Mouse (Mus musculus) frontal cortex, postnatal 10 days (tissue): Measurements from ENCODE around the gene Gpr85.
"Not testable (repeated sequence)": the region's sequence is repeated elsewhere in the genome, so short reads cannot be mapped to it uniquely, and the experiment has no call there.

ENCODE experiments used
- DNase-seq, 2 experiments: peaks; one replicate each; pipeline ENCODE4 v3.0.0; 2022; ENCODE audit warnings: low spot score in 2 of 2, mixed read lengths in 1 of 2

Gpr85 gene

GRCm38 (mm10) chr6:13839345-13840054 is at the start of gene Gpr85:
TSS of gene Gpr85 (minus strand) at chr6:13839942.
- peak; percentile 7 to 11 for DNase-seq

DNA sequence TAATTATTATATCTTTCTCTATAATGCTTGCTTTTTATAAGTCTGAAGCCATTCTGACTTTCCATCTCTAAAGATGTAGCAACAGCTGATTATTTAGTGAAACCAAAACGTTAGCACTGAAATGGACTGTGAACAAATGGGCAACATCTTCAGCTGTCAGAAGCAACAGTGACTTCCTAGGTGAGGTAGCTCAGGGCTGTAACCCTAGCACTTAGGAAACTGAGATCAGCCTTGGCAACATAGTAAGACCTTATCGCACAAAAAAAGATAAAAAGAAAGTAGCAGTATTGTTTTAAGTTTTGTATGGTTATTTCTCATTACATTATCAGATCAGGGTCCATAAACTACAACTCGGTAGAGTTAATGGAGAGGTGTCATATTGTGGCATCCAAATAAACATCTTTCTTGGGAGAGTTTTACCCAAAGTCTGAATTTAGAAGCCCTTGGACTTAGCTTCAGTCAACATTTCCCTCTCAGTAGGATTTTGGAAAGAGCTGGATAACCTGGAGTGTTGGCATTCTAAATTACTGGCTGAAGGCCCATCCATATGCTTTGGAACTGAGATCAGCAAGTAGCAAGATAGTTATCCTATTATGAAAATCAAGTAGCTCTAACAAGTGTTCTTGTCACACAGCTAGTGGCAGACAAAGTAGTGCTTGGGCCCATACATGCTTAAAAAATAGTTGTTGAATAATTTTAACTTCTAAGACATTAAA is 45.3 kb upstream of the Gpr85 start:
- no peak for DNase-seq

GRCm38 (mm10) chr6:13882919-13883318 is 43.2 kb upstream of the Gpr85 start:
- no peak for DNase-seq

DNA sequence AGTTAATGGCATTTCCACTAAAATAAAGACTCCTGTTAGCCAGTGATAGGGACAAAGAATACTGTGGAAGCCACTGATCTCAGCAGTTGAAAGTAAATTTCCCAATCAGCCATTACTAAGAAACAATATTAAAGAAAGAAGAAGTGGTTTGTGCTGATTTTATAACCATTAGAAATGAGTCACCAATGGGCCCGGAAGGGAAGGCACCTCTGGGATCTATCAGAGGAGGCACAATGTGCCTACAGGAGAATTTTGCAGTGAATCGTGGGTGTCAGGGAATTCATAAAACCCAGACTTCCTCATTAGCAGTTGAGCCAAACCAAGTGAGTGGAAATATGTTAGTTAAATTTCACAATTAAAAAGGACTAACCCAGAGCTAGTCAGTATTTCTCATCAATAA is 34.2 kb upstream of the Gpr85 start:
- DNase-seq: no peak

GRCm38 (mm10) chr6:13872076-13872475 is 32.3 kb upstream of the Gpr85 start:
- no peak for DNase-seq

GRCm38 (mm10) chr6:13871625-13871958 is 31.9 kb upstream of the Gpr85 start:
- DNase-seq: no peak

DNA sequence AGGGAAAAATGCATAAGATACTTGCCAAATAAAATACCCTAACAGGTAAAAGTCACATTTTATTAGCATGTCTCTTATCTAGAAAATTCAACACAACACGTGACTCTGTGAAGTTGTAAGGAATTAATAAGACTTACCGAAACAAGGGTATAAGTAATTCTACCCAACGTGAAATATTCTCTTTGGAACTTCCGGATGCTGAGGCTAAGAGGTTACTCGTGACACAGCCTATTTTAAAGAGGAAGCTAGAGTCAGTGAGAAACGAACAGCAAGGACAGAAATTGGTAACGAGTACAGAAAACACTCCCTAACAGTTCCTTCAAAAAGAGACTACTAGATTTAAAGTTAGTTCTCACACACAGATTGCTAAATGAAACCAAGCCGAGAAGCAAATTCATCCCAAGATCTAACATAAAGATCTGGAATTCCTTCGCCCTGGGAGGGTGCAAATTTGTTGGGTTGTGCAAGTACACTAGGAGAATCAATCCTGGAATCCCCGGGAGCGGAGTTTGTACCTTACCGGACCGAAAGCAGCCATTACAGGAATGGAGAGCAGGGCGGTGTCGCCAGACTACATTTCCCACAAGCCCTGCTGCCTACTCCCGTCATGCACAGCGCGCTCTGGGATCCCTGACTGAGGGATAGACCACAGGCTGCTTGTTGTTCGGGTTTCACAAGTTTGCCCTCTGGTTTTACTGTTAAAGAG is 31.3 kb upstream of the Gpr85 start, which contains the start of gene 2610001J05Rik:
2610001J05Rik (minus strand) TSS at position 600 of the 706 bp plus-strand sequence.
- DNase-seq: peak; percentile 82 to 89

DNA sequence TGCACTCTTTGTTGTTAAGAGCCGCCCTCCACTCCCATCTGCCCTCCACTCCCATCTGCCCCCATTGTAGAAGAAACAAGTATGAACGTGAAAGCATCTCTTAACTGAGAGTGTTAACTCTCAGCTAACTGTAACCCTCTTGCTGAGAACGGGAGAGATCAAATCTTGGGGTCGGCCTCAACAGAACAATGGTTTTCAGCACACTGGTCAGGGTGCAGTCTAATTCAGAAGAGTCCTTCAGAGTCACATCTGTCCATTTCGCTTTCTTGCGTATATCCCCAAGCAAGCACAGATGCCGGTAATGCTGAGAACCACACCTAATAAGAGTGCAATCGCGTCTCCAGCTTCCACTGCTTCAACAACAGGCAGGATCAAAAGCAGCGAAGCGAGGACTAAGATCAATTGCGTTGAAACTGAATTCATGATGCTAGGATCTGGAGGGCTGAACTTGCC is 30.6 kb upstream of the Gpr85 start:
- no peak for DNase-seq

DNA sequence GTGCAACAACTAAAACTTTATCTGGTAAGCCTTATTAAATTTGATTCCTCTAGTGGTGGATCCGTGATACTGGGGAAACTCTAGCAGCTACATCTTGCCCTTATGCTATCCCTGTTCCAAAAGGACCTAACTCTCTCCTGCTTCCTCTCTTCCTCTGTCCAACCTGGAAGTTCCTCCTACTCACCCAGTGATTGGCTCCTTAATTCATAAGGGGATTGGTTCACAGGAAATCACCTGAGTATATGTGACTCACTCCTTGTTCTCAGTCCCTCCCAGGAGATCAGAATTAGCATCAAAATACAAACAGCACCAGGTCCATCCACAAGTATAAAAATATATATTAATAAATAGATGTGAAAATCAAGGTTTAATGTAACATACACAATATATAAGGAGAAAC is 20.9 kb upstream of the Gpr85 start:
- no peak for DNase-seq

GRCm38 (mm10) chr6:13859877-13860585 is 20.3 kb upstream of the Gpr85 start:
- DNase-seq: no peak

GRCm38 (mm10) chr6:13854230-13854629 is 14.5 kb upstream of the Gpr85 start:
- no peak for DNase-seq

GRCm38 (mm10) chr6:13853244-13853643 is 13.5 kb upstream of the Gpr85 start:
- DNase-seq: no peak

- not testable (repeated sequence) for DNase-seq
Observed at GRCm38 (mm10) chr6:13846031-13846430, 6.3 kb upstream of the Gpr85 start.

DNA sequence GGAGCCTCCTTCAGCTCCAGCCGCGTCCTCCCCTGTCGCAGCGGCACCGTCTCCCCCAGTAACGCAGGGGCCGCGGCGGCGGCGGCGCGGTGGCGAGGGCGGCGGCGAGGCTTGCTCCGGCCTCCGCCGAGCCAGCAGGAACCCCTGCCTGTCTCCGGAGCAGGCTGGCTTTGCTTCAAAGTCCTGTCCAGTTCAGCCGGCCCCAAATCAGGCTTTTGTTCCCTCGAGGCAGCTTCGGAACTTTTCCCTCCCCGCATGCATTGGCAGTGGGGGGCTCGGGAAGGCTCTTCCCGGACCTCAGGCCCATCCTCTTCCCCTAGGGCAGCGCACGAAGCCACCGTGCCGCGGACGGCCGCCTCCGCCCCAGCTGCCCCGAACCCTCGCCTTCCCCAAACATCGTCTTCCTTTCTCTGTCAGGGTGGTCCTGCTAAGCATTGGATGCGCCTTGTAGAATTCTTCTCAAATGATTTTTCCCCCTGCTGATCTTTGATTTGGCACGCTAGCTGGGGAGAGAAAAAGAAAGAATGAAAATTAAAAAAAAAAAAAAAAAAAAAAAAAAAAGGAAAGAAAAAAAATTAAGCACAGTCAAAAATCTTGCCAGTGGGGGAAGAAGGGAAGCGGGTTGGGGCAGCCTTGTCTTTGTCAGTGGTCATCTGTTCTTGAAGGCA is 931 bp downstream of the Gpr85 start:
- DNase-seq: peak; percentile 72 to 81

DNA sequence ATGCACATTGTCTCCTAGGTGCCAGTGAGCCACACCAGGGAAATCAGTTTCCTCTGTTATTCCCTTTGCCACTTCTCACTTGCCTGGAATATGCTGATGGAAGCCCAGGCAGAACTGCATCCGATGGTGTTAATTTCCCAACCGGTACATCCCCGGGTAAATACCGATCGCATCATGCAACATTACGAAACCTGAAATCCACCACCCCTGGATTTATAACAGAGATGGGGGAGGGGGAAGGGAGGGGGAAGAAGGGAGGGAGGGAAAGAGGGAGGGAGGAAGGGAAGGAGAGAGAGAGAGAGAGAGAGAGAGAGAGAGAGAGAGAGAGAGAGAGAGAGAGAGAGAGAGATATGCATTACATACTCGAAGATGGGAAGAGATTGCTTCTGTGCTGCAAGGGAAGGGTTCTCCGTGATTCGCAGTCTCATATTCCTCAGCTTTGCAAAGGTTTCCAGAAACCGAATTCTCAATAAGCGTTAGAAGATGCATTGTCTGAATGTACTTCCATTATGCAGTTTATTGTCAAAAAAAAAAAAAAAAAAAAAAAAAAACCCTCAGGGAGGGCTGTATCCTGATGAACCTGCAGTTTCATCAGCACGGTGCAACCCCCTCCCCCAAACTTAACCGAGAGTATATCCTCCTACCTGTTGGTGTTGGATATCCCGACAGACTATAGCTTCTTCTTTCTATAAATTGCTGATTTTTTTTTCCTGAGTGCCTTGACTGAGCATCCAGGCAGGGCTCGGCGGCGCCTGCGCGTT is 1.6 kb downstream of the Gpr85 start:
- DNase-seq: peak; percentile 15 to 24

DNA sequence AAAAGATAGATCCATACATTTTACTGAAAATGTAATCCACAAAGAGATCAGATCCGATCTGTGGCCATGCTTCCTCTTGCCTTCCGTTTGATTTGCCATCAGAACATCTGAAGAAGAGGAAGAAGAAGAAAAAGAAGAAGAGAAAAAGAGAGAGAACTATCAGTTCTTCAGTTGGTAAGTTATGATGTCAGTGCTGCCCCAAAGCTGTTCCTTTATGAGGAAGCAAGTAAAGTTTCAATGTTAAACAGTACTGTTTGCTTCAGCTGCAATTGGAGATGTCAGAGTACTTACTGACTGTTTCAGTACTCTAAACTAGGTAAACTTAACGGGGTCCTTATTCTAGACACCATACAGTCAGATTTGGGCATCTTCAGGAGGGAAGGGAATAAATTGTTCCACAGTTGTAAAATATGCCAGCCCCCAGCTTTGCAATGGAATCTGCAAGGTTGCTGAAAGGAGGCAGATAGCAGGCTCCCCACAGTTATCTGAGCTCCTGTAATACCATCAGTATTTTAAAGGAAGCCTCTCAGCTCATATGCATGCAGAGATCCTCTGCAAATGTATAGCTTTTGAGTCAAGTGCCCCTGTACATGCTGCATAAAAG is 2.7 kb downstream of the Gpr85 start:
- peak in 1 of 2 experiments; percentile 10 for DNase-seq

GRCm38 (mm10) chr6:13835720-13836665 is 3.7 kb downstream of the Gpr85 start:
- peak; percentile 28 to 35 for DNase-seq

GRCm38 (mm10) chr6:13832770-13833169 is 7.0 kb downstream of the Gpr85 start:
- no peak for DNase-seq

DNA sequence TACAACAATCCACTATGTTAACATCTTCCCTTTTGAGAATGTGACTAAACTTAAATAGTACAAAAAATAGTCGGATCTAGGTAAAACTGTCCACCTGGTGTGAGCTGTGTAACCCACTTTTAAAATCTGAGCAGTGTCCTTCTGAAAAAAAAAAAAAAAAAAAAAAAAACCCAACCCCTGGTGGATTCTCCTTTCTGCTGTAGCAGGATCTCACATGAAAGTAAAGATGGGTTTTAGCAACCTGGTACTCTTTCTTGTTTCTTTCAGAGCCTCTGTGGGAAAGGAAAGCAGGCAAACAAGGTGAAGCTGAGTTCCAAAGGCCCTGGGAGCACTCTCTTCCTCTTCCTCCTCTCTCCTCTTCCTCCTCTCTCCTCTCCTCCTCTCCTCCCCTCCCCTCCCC is 10.9 kb downstream of the Gpr85 start:
- no peak for DNase-seq
